Mouse (Mus musculus) heart, adult 2 months (tissue): ENCODE measurements at regions not wholly inside any gene's neighbourhood (a gene's known extent, or its start where the extent isn't known, plus 50 kb on each side); places are given as distances from the start of the nearest gene placed in this dataset.

ENCODE experiments used
- DNase-seq, 2 experiments: peaks; one replicate each; pipeline ENCODE4 v3.0.0; 2021
- H3K27ac ChIP-seq: fragments of 200-600 bp; 2 replicates; pipeline ENCODE4 v1.8.1; 2022
- H3K27me3 ChIP-seq: fragments of 200-500 bp; 2 replicates; pipeline ENCODE4 v1.6.1; 2012; ENCODE audit warnings: mild to moderate bottlenecking, low read length, inconsistent platforms, mixed read lengths; ENCODE audit not compliant: control insufficient read depth, insufficient read depth
- H3K36me3 ChIP-seq: fragments of 200-500 bp; 2 replicates; pipeline ENCODE4 v1.6.1; 2012; ENCODE audit warnings: low read length, inconsistent platforms; ENCODE audit not compliant: control insufficient read depth, insufficient read depth
- H3K4me1 ChIP-seq: fragments of 200-500 bp; 2 replicates; pipeline ENCODE4 v1.6.1; 2011; ENCODE audit warnings: low read length; ENCODE audit not compliant: control insufficient read depth, insufficient read depth
- H3K4me3 ChIP-seq: fragments of 200-600 bp; 2 replicates; pipeline ENCODE4 v1.8.1; 2022
- H3K79me2 ChIP-seq: fragments of 200-500 bp; replicated peaks from 2 replicates; pipeline ENCODE4 v1.6.1; 2012; ENCODE audit warnings: mild to moderate bottlenecking, inconsistent platforms, low read length, moderate library complexity, mixed read lengths; ENCODE audit not compliant: control insufficient read depth, insufficient read depth
- H3K9ac ChIP-seq: fragments of 200-500 bp; 2 replicates; pipeline ENCODE4 v1.6.1; 2012; ENCODE audit warnings: low read depth, mild to moderate bottlenecking, control low read depth, inconsistent platforms, low read length, mixed read lengths
- CTCF ChIP-seq: fragments of 200-600 bp; IDR thresholded peaks from 2 replicates; pipeline ENCODE4 v1.8.1; 2022; ENCODE audit warnings: antibody characterized with exemption, mild to moderate bottlenecking, moderate library complexity
- EP300 ChIP-seq: fragments of 200-500 bp; IDR thresholded peaks from 2 replicates; pipeline ENCODE4 v1.6.1; 2011; ENCODE audit warnings: low read depth, low read length, control low read depth; ENCODE audit not compliant: insufficient read depth
- POLR2A ChIP-seq: fragments of 200-500 bp; IDR thresholded peaks from 2 replicates; pipeline ENCODE4 v1.6.1; 2011; ENCODE audit warnings: mild to moderate bottlenecking, low read depth, low read length, control low read depth; ENCODE audit not compliant: insufficient read depth
- WGBS: fragments of 180-500 bp; shearing (Covaris S2); methylation state at CpG from one replicate; pipeline ENCODE4 v1.1.7; 2018; 5-methylcytosine and 5-hydroxymethylcytosine counted together
- intact Hi-C: fragments of 180-260 bp; cut with DNase I; formaldehyde crosslinking; loops from one replicate; pipeline ENCODE4 v1.15.1; 2025

DNA sequence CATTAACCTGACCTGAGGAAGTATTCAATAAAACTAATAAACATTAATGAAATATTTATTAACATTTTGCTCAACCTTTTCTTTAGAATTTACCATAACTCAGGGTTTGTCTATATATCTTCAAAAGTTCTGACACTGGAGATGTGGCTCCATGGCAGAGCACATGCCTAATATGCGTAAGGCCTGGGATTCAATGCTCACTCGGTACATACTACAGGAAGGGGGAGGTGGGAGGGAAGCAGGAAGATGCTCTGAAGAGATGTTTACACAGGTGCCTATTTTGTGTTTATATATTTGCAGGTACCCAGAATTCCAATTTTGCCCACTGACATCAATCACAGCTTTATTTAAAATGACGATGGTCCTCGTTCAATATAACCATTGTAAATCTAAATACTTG is 79.0 kb downstream of the Actbl2 start:
- no peak overlapping the region for H3K4me3 ChIP-seq
- H3K79me2 ChIP-seq, result no peaks in the 10 kb centered on the region
- 84% methylated on average over 4 of the region's 4 CpGs for WGBS
- no peak for DNase-seq
- no peak overlapping the region for H3K9ac ChIP-seq
- no peaks in the 10 kb centered on the region for H3K4me1 ChIP-seq
- no peaks in the 10 kb centered on the region for H3K27me3 ChIP-seq
- H3K27ac ChIP-seq, result no peak overlapping the region
- no peak for TF ChIP-seq CTCF
- no peak for TF ChIP-seq EP300
- TF ChIP-seq POLR2A, result no peak
- intact Hi-C loops, result no loop called here
- no peaks in the 10 kb centered on the region for H3K36me3 ChIP-seq

DNA sequence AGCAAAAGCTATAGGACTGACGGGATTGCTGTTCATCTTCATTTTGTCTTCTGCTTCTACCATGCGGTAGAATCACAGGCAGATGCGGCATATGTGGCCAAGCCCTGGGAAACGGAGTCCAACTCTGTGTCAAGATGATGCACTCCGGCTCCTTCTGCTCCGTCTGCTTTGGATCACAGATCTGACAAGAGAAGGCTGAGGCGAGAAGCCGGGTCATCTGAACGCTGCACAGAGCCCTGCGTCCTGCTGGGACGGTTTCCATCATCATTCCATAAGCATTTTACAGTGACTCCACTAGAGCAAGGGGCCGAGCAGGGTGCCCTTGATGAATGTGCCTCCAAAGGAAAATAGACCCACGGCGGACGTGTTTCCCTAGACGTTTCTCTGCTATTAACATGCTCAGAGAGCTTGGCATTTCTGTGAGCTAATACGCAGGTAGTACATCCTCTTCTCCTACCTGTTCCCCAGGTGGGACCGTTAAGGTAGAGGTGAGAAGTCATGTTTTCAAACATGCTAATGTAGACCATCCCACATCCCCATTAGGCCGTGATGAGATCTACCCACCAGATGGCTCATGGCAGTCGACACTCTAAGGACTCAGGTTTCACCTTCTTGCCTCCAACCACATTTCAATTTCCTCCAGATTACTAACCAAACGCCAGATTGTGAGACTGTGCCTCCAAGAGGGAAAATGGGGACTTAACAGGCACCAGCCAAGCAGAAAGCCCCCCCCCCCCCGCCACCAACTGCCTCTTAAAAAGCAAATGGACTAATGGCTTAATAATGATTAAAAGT is 79.6 kb downstream of the Actbl2 start:
- Histone ChIP-seq H3K27me3 (no peaks in the 10 kb centered on the region), H3K27ac (no peak overlapping the region), H3K79me2 (no peaks in the 10 kb centered on the region), H3K4me3 (no peak overlapping the region), H3K4me1 (no peaks in the 10 kb centered on the region), H3K9ac (no peak overlapping the region), H3K36me3 (no peaks in the 10 kb centered on the region)
- no peak for DNase-seq
- 71% methylated on average over 22 of the region's 22 CpGs for WGBS
- TF ChIP-seq POLR2A (no peak), CTCF (no peak), EP300 (no peak)
- intact Hi-C loops, result no loop called here

DNA sequence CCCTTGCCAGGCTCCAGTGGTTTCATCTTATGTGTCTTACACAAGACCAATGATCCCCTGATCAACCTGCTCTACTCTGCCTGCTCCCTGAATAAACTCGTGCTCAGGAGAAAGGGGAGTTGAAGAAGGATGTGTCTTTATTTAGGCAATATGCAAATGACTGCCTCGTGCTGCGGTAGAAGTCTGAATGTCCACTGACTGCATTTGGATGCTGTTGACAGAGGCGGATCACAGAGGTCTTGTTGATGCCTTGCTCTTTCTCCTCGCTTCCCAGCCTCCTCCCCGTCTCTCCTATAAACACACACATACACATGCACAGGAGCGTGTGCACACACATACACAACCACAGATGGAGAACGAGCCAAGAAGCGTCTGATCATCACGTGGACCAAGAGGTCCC is 90.2 kb downstream of the Actbl2 start:
- 75% methylated on average over 10 of the region's 10 CpGs for WGBS
- Histone ChIP-seq H3K4me1 (no peaks in the 10 kb centered on the region), H3K27me3 (no peaks in the 10 kb centered on the region), H3K9ac (no peak overlapping the region), H3K4me3 (no peak overlapping the region), H3K79me2 (no peaks in the 10 kb centered on the region), H3K36me3 (no peaks in the 10 kb centered on the region), H3K27ac (no peak overlapping the region)
- intact Hi-C loops, result no loop called here
- TF ChIP-seq EP300 (no peak), CTCF (no peak)
- DNase-seq, result no peak

DNA sequence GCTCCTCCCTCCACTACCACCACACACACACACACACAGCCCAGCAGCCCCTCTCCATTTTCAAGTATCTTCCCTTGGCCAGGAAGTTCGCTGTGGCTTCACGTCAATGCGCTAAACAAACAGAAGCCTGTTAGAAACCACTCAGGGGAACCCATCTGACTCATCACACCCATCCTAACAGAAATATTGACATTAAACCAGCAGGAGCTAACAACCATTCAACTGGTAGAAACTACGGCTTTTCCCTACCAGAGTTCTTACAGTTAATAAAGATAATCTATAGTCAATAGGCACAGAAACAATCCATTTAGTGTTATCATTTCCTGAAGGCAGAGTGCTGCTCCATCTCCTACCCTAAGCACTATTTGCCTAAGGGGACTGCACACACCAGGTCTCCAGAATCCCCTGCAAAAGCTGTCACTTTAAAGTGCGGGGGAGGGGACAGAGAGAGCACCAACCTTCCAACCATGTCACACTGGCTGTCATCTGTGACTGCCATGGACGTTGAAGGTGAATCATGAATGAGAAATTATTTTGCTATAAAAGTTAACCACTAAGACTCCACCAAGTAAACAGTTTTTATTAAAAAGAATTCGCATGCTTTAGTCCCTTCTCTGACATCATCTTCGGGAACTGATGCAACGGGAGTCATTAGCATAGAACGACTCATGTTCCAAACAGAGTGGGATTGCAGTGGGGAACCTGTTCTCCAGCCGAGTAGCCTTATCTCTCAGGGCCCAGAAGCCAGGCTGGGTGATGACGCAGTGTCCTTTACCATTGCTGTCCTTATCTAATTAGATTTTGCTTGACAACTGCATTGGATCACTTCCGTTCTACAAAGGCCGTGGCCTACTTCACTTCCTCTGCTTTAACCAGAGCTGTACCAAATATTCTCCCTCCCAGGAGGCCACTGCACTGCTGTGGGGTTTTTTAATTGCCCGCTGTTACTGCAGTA is 91.0 kb downstream of the Actbl2 start:
- Histone ChIP-seq H3K4me3 (no peak overlapping the region), H3K4me1 (no peaks in the 10 kb centered on the region), H3K79me2 (no peaks in the 10 kb centered on the region), H3K9ac (no peak overlapping the region), H3K36me3 (no peaks in the 10 kb centered on the region), H3K27me3 (no peaks in the 10 kb centered on the region), H3K27ac (no peak overlapping the region)
- no peak for TF ChIP-seq POLR2A
- TF ChIP-seq CTCF, result no peak
- TF ChIP-seq EP300, result no peak
- intact Hi-C loops, result no loop called here
- no peak for DNase-seq
- 47% methylated on average over 15 of the region's 15 CpGs for WGBS

DNA sequence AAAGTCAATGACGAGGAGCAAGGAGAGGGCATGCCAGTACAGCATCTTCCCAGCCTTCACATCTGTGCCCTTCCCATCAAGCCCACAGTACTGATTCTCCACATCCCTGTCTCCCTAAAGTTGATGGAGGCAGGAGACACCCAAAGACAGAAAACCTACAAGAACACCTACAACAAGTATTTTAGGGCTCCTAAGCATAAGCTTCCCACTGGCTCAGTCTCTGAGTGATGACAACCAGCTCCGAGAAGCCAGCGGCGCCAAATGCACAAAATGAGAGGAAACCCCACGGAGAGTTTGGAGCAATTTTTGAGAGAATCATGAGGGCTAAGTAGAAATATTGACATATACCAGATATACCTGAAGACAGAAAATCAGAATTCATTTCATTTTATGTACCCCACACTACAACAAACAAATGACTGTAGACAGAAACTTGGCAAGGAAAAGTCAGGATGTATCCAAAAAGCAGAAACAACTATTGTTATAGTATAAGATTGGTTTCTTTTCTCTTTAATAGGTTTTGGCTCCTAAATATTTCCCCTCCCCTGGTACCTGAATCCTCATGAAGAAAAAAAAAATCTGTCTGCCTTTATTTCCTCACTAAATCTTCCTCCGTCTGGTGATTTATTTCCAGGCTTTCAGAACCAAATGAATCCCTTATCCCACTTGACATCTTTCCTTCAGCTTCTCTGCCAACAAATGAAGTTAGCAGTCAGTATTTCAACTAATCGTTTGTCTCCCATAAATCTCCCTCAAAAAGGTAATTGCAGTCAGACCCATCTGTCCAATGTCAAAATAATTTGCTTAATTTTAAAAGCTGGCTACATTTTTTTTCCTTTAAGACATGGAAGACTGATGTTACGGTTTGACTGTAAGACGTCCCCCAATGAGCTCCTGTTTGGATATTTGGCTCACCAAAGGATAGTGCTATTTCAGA is 102.0 kb downstream of the Actbl2 start:
- WGBS, result 70% methylated on average over 9 of the region's 9 CpGs

More for the DNA sequence above, 102.0 kb downstream of the Actbl2 start:
- Histone ChIP-seq H3K79me2 (no peaks in the 10 kb centered on the region), H3K9ac (no peak overlapping the region), H3K27me3 (peaks cover 2% of the 10 kb centered on the region), H3K4me3 (no peak overlapping the region), H3K27ac (no peak overlapping the region), H3K36me3 (no peaks in the 10 kb centered on the region), H3K4me1 (no peaks in the 10 kb centered on the region)
- DNase-seq, result no peak
- intact Hi-C loops, result no loop called here
- TF ChIP-seq CTCF (no peak), EP300 (no peak), POLR2A (no peak)
